Mouse (Mus musculus): ENCODE data around the gene Sorbs2. TPM values are rescaled to one million over a fixed set of nuclear protein-coding genes. Genes with fewer than 3 reads are reported as not detected.
A peak's percentile ranks its signal among the peaks of the same experiment; 100 is the strongest.

Gene Sorbs2
- total RNA-seq, 4 experiments from 2014 or later: 263 to 309 (median 284) TPM

- no peak for DNase-seq (ENCODE audit: low spot score in 2 of 2)
These were observed 169.7 kb downstream of the Sorbs2 start for GRCm38 (mm10) chr8:45677114-45677853.

GRCm38 (mm10) chr8:45677854-45678241 is 170.3 kb downstream of the Sorbs2 start:
- no peak for DNase-seq (ENCODE audit: low spot score in 2 of 2)

- DNase-seq (ENCODE audit: low spot score in 2 of 2): no peak
These were observed 173.6 kb downstream of the Sorbs2 start for GRCm38 (mm10) chr8:45681171-45681570.

GRCm38 (mm10) chr8:45682845-45683383 is 175.3 kb downstream of the Sorbs2 start:
- no peak for DNase-seq (ENCODE audit: low spot score in 2 of 2)

- DNase-seq (ENCODE audit: low spot score in 2 of 2): no peak
These were observed 180.5 kb downstream of the Sorbs2 start for GRCm38 (mm10) chr8:45687942-45688695.

GRCm38 (mm10) chr8:45689611-45690207 is 182.1 kb downstream of the Sorbs2 start:
- DNase-seq (ENCODE audit: low spot score in 2 of 2): no peak

GRCm38 (mm10) chr8:45700100-45700499 is 192.5 kb downstream of the Sorbs2 start:
- DNase-seq (ENCODE audit: low spot score in 2 of 2): no peak

GRCm38 (mm10) chr8:45703700-45704101 is 196.1 kb downstream of the Sorbs2 start:
- no peak for DNase-seq (ENCODE audit: low spot score in 2 of 2)

- no peak for DNase-seq (ENCODE audit: low spot score in 2 of 2)
These were observed 201.5 kb downstream of the Sorbs2 start for GRCm38 (mm10) chr8:45709098-45709497.

- no peak for DNase-seq (ENCODE audit: low spot score in 2 of 2)
These were observed 202.1 kb downstream of the Sorbs2 start for GRCm38 (mm10) chr8:45709734-45710133.

- DNase-seq (ENCODE audit: low spot score in 2 of 2): no peak
These were observed 205.0 kb downstream of the Sorbs2 start for GRCm38 (mm10) chr8:45712610-45713009.

GRCm38 (mm10) chr8:45714806-45715205 is 207.2 kb downstream of the Sorbs2 start:
- DNase-seq (ENCODE audit: low spot score in 2 of 2): no peak

- peak; percentile 34 to 80 for DNase-seq (ENCODE audit: low spot score in 2 of 2)
These were observed 207.9 kb downstream of the Sorbs2 start for GRCm38 (mm10) chr8:45715330-45716027.

- DNase-seq (ENCODE audit: low spot score in 2 of 2): no peak
These were observed 212.2 kb downstream of the Sorbs2 start for GRCm38 (mm10) chr8:45719776-45720175.

GRCm38 (mm10) chr8:45724204-45724603 is 216.6 kb downstream of the Sorbs2 start:
- DNase-seq (ENCODE audit: low spot score in 2 of 2): no peak

GRCm38 (mm10) chr8:45725321-45725720 is 217.7 kb downstream of the Sorbs2 start:
- no peak for DNase-seq (ENCODE audit: low spot score in 2 of 2)

GRCm38 (mm10) chr8:45729850-45730382 is 222.3 kb downstream of the Sorbs2 start:
- DNase-seq (ENCODE audit: low spot score in 2 of 2): no peak

GRCm38 (mm10) chr8:45730795-45731194 is 223.2 kb downstream of the Sorbs2 start:
- no peak for DNase-seq (ENCODE audit: low spot score in 2 of 2)

- DNase-seq (ENCODE audit: low spot score in 2 of 2): no peak
These were observed 226.5 kb downstream of the Sorbs2 start for GRCm38 (mm10) chr8:45734071-45734470.

GRCm38 (mm10) chr8:45737266-45737665 is 229.7 kb downstream of the Sorbs2 start:
- DNase-seq (ENCODE audit: low spot score in 2 of 2): no peak

- no peak for DNase-seq (ENCODE audit: low spot score in 2 of 2)
These were observed 235.7 kb downstream of the Sorbs2 start for GRCm38 (mm10) chr8:45743326-45743725.
